Mouse (Mus musculus) C2C12 (cell line): ENCODE results near the gene Rae1. TPM values are rescaled to one million over a fixed set of nuclear protein-coding genes. Genes with fewer than 3 reads are reported as not detected.

Experiments
- H3K27me3 ChIP-seq: one replicate; pipeline ENCODE4 v1.6.1; 2011; ENCODE audit not compliant: control insufficient read depth, insufficient read depth, insufficient read length
- H3K36me3 ChIP-seq: one replicate; pipeline ENCODE4 v1.6.1; 2011; ENCODE audit not compliant: control insufficient read depth, insufficient read depth
- H3K4me3 ChIP-seq: one replicate; pipeline ENCODE4 v1.5.1; 2011; ENCODE audit warnings: mild to moderate bottlenecking, control low read depth; ENCODE audit not compliant: poor library complexity, insufficient read depth, severe bottlenecking
- H3K79me2 ChIP-seq: one replicate; pipeline ENCODE4 v1.6.1; 2011; ENCODE audit not compliant: control insufficient read depth, insufficient read depth
- H3K79me3 ChIP-seq: one replicate; pipeline ENCODE4 v1.6.1; 2011; ENCODE audit warnings: low read depth, control low read depth
- H3ac ChIP-seq: one replicate; pipeline ENCODE3; 2011; ENCODE audit warnings: low read depth; ENCODE audit not compliant: control insufficient read depth, insufficient read length
- CEBPB ChIP-seq: IDR thresholded peaks from one replicate; pipeline ENCODE4 v1.6.1; 2011; ENCODE audit warnings: low read depth, mild to moderate bottlenecking, control low read depth, moderate library complexity
- CTCF ChIP-seq: IDR thresholded peaks from one replicate; pipeline ENCODE4 v1.5.1; 2011; ENCODE audit not compliant: control insufficient read depth, insufficient read depth, insufficient read length
- FOSL1 ChIP-seq: IDR thresholded peaks from one replicate; pipeline ENCODE4 v1.8.0; 2011; ENCODE audit warnings: mild to moderate bottlenecking, low read length; ENCODE audit not compliant: poor library complexity, insufficient read depth, severe bottlenecking
- MAX ChIP-seq: IDR thresholded peaks from one replicate; pipeline ENCODE4 v1.6.1; 2011; ENCODE audit warnings: mild to moderate bottlenecking, control low read depth
- MYOD1 ChIP-seq: IDR thresholded peaks from one replicate; pipeline ENCODE4 v1.6.1; 2011; ENCODE audit warnings: low read depth; ENCODE audit not compliant: control insufficient read depth, insufficient read length
- MYOG ChIP-seq: IDR thresholded peaks from one replicate; pipeline ENCODE4 v1.6.1; 2011; ENCODE audit not compliant: control insufficient read depth, insufficient read length; ENCODE audit errors: extremely low read depth
- USF1 ChIP-seq: IDR thresholded peaks from one replicate; pipeline ENCODE4 v1.6.1; 2011; ENCODE audit warnings: low read depth, mild to moderate bottlenecking, control low read depth, moderate library complexity
- polyA plus RNA-seq: library from polyadenylated mRNA; unstranded; fragments of >200 nt; fragmentation: generic; extraction: Trizol; gene quantifications from one replicate; pipeline ENCODE4 v1.2.1, GENCODE M21; 2012; ENCODE audit warnings: missing spikeins

Gene Rae1
- polyA plus RNA-seq, 1 experiment = 83.7 TPM

DNA sequence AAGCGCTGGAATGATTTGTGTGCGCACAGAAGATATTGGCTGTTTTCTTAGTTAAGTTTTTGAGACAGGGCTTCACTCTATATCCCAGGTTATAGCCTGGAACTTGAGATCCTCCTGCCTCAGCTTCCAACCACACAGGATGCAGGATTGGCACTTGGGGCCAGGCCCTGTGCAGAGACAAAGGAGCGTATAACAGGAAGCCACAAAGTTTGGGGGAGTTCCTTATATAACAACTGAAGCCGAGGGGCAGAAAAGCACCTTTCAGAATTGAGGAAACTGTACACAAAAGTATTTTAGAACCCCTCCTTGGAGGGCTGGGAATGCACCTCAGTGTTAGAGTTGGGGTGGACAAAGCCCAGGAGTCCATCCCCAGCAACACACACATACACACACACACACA lies 39.1 kb downstream of the Rae1 start:
- Histone ChIP-seq H3K79me2 (no peaks in the 10 kb centered on the region), H3K79me3 (no peaks in the 10 kb centered on the region), H3K27me3 (no peaks in the 10 kb centered on the region), H3K4me3 (no peak overlapping the region), H3ac (no peak overlapping the region), H3K36me3 (no peaks in the 10 kb centered on the region)
- TF ChIP-seq MYOG (no peak), CTCF (no peak), FOSL1 (no peak), MYOD1 (no peak), CEBPB (no peak), USF1 (no peak), MAX (no peak)

DNA sequence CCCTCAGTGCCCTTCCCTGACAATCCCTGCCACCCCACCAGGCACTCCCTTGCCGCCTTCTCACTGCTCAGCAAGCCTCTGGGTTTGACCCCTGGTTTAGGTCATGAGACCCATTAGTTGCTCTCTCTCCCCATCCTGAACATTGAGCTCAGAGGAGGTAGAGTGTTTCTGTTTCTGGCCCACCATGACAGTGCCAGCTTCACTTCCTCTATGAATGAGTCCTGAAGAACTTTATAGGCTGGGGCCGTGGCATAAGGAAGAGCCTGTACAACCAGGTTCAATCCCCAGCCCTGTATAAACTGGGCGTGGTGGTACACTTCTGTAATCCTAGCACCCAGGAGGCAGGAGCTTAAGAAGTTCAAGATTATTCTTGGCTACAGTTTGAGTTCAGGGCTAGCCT lies 40.9 kb downstream of the Rae1 start:
- Histone ChIP-seq H3K79me3 (no peaks in the 10 kb centered on the region), H3K27me3 (no peaks in the 10 kb centered on the region), H3K4me3 (no peak overlapping the region), H3K36me3 (no peaks in the 10 kb centered on the region), H3ac (no peak overlapping the region), H3K79me2 (no peaks in the 10 kb centered on the region)
- no peak for TF ChIP-seq CEBPB
- TF ChIP-seq MAX = no peak
- TF ChIP-seq USF1 = no peak
- TF ChIP-seq MYOD1 = no peak
- TF ChIP-seq CTCF = no peak
- TF ChIP-seq MYOG = no peak
- TF ChIP-seq FOSL1 = no peak

DNA sequence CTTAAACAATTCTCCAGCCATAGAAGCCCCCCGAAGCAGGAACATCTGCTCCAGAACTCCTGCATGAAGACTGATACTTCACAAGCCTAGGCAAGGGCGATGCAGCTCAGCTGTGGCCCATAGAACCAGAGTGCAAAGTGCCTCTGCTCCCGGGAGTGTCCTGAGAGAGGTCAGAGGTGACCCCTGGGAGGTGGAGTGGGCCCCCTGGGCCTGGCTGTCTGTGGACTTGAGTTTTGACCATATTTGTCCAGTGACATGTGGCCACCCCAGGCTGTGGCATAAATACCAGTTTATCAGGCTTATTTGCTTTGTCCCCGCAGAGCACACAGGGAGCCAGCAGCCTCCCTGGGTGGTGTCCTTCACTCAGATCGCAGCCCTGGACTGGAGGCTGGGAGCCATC lies 41.3 kb downstream of the Rae1 start:
- H3K4me3 ChIP-seq = no peak overlapping the region
- H3ac ChIP-seq = no peak overlapping the region
- H3K79me2 ChIP-seq = no peaks in the 10 kb centered on the region
- no peaks in the 10 kb centered on the region for H3K79me3 ChIP-seq
- no peaks in the 10 kb centered on the region for H3K36me3 ChIP-seq
- no peak for TF ChIP-seq MYOD1
- TF ChIP-seq MAX = no peak
- no peak for TF ChIP-seq CTCF
- TF ChIP-seq CEBPB = no peak
- TF ChIP-seq FOSL1 = no peak
- TF ChIP-seq MYOG = no peak
- no peak for TF ChIP-seq USF1
- H3K27me3 ChIP-seq = no peaks in the 10 kb centered on the region

DNA sequence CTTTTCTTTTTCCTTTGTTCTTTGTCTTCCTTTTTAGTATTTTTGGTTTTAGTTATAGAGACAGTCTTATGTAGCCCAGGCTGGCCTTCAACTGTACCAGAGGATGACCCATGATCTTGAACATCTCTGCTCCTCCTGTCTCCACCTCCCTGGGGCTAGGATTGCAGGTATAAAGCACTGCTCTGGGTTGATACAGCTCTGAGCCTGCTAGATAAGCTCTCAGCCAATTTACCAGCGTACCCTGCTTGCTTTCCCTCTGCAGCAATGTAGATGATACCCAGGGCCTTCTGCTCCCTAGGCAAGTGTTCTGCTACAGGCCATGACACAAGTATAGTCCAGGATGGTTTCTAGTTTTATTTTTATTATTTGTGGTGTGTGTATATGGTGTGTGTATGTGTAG lies 42.0 kb downstream of the Rae1 start:
- Histone ChIP-seq H3K4me3 (no peak overlapping the region), H3K27me3 (no peaks in the 10 kb centered on the region), H3K79me2 (no peaks in the 10 kb centered on the region), H3K79me3 (no peaks in the 10 kb centered on the region), H3K36me3 (no peaks in the 10 kb centered on the region), H3ac (no peak overlapping the region)
- TF ChIP-seq MYOG (no peak), FOSL1 (no peak), MAX (no peak), CEBPB (no peak), USF1 (no peak), CTCF (no peak), MYOD1 (no peak)

DNA sequence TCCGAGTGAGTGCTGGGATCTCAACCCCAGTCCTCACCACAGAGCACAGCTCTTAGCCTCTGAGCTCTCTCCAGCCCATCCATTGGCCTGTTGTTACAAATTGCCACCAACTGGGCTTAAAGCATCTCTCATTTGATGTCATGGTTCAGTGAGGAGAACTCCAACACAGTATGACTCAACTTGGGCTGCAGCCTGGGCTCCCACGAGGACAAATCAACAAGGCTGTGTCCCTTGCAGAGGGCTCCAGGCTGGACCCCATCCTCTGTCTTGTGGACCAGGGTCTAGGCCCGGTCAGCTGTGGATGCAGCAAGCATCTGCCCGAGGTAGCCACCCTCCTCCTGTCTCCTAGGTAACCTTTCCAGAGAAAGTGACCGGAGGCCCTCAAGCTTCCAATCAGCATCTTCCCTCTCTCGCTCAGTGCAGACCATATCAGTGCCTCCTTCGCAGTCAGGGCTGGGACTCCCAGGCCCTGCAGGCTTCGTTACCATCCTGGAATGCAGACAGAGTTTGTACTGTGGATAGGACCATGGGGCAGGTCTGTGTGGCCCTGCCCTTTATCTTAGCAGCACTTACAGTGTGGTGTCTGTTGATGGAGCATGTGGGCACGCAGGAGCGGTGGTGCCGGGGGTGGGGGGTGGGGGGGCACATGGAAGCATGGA lies 42.7 kb downstream of the Rae1 start:
- TF ChIP-seq MAX (no peak), MYOD1 (no peak), CTCF (no peak), CEBPB (no peak), USF1 (no peak), FOSL1 (no peak), MYOG (no peak)
- H3ac ChIP-seq = no peak overlapping the region
- H3K79me3 ChIP-seq = no peaks in the 10 kb centered on the region
- no peaks in the 10 kb centered on the region for H3K27me3 ChIP-seq
- H3K79me2 ChIP-seq = no peaks in the 10 kb centered on the region
- no peaks in the 10 kb centered on the region for H3K36me3 ChIP-seq
- H3K4me3 ChIP-seq = no peak overlapping the region
